Mouse (Mus musculus) MEL (cell line): ENCODE measurements around the gene Aff3. TPM values are rescaled to one million over a fixed set of nuclear protein-coding genes. Genes with fewer than 3 reads are reported as not detected.

Experiments
- DNase-seq: peaks from one replicate; pipeline ENCODE4 v3.0.0; 2011; ENCODE audit warnings: low read depth, low spot score
- H3K27ac ChIP-seq: 2 replicates; pipeline ENCODE4 v1.5.1; 2012; ENCODE audit warnings: low read depth, mild to moderate bottlenecking, control low read depth, low read length, moderate library complexity; ENCODE audit not compliant: control insufficient read depth
- H3K27me3 ChIP-seq, 2 experiments: fragments of 150-350 bp in 1 of 2; sonication (generic) in 1 of 2; 2 replicates each; pipeline ENCODE4 v1.6.1; 2012; ENCODE audit warnings: low read length in 2 of 2, mild to moderate bottlenecking in 2 of 2, improper control_type of control experiment in 1 of 2, moderate library complexity in 1 of 2; ENCODE audit not compliant: insufficient read depth in 2 of 2, control insufficient read depth in 1 of 2
- H3K36me3 ChIP-seq, 2 experiments: 2 replicates each; pipeline ENCODE4 v1.6.1; 2012 to 2014; ENCODE audit warnings: low read length in 2 of 2, improper control_type of control experiment in 1 of 2, inconsistent platforms in 1 of 2, mild to moderate bottlenecking in 1 of 2; ENCODE audit not compliant: insufficient read depth in 2 of 2, control insufficient read depth in 1 of 2
- H3K4me1 ChIP-seq, 2 experiments: fragments of 150-350 bp in 1 of 2; sonication (generic) in 1 of 2; 2 replicates each; pipeline ENCODE4 v1.6.1; 2012; ENCODE audit warnings: low read length in 2 of 2, improper control_type of control experiment in 1 of 2, mild to moderate bottlenecking in 1 of 2; ENCODE audit not compliant: insufficient read depth in 2 of 2, control insufficient read depth in 1 of 2
- H3K4me3 ChIP-seq, 2 experiments: fragments of 150-350 bp in 1 of 2; sonication (generic) in 1 of 2; 2 replicates each; pipeline ENCODE4 v1.5.1; 2012; ENCODE audit warnings: low read depth in 2 of 2, low read length in 2 of 2, mild to moderate bottlenecking in 2 of 2, moderate library complexity in 2 of 2, control low read depth in 1 of 2, improper control_type of control experiment in 1 of 2; ENCODE audit not compliant: control insufficient read depth in 1 of 2, insufficient read depth in 1 of 2
- H3K79me2 ChIP-seq: 2 replicates; pipeline ENCODE4 v1.6.1; 2012; ENCODE audit warnings: mild to moderate bottlenecking, low read length, moderate library complexity; ENCODE audit not compliant: control insufficient read depth, poor library complexity, insufficient read depth
- H3K9ac ChIP-seq: 2 replicates; pipeline ENCODE4 v1.6.1; 2012; ENCODE audit warnings: low read depth, mild to moderate bottlenecking, control low read depth, low read length, moderate library complexity; ENCODE audit not compliant: control insufficient read depth, poor library complexity, severe bottlenecking
- H3K9me3 ChIP-seq: fragments of 150-350 bp; sonication (generic); replicated peaks from 2 replicates; pipeline ENCODE4 v1.6.1; 2012; ENCODE audit warnings: mild to moderate bottlenecking, low read length, improper control_type of control experiment, moderate library complexity; ENCODE audit not compliant: insufficient read depth
- BHLHE40 ChIP-seq: IDR thresholded peaks from 2 replicates; pipeline ENCODE4 v1.6.1; 2012; ENCODE audit warnings: low read depth, mild to moderate bottlenecking, inconsistent platforms, low read length, improper control_type of control experiment, borderline replicate concordance
- CHD1 ChIP-seq: IDR thresholded peaks from 2 replicates; pipeline ENCODE4 v1.6.1; 2012; ENCODE audit warnings: low read depth, mild to moderate bottlenecking, inconsistent platforms, low read length, improper control_type of control experiment
- CHD2 ChIP-seq: IDR thresholded peaks from 2 replicates; pipeline ENCODE4 v1.6.1; 2011; ENCODE audit warnings: low read length, improper control_type of control experiment
- CTCF ChIP-seq, 3 experiments: IDR thresholded peaks in 2 of 3; conservative IDR thresholded peaks in 1 of 3; 2 replicates each; pipeline ENCODE4 v1.5.1; 2011 to 2012; ENCODE audit warnings: low read length in 3 of 3, low read depth in 2 of 3, mild to moderate bottlenecking in 2 of 3, improper control_type of control experiment in 1 of 3, inconsistent platforms in 1 of 3, mixed read lengths in 1 of 3, moderate library complexity in 1 of 3; ENCODE audit not compliant: control insufficient read depth in 1 of 3, insufficient read depth in 1 of 3, poor library complexity in 1 of 3, severe bottlenecking in 1 of 3
- E2F4 ChIP-seq: IDR thresholded peaks from 2 replicates; pipeline ENCODE4 v1.6.1; 2011; ENCODE audit warnings: low read depth, low read length, improper control_type of control experiment, borderline replicate concordance
- ELF1 ChIP-seq: IDR thresholded peaks from 2 replicates; pipeline ENCODE4 v1.6.1; 2014; ENCODE audit warnings: low read depth, mild to moderate bottlenecking, inconsistent platforms, low read length, improper control_type of control experiment, moderate library complexity
- EP300 ChIP-seq, 2 experiments: IDR thresholded peaks; 2 replicates each; pipeline ENCODE4 v1.6.1; 2011; ENCODE audit warnings: improper control_type of control experiment in 2 of 2, low read length in 2 of 2, low read depth in 1 of 2, mild to moderate bottlenecking in 1 of 2
- ETS1 ChIP-seq: IDR thresholded peaks from 2 replicates; pipeline ENCODE4 v1.6.1; 2012; ENCODE audit warnings: low read depth, mild to moderate bottlenecking, inconsistent platforms, low read length, improper control_type of control experiment, moderate library complexity
- GABPA ChIP-seq: IDR thresholded peaks from 2 replicates; pipeline ENCODE4 v1.6.1; 2012; ENCODE audit warnings: low read depth, mild to moderate bottlenecking, inconsistent platforms, low read length, improper control_type of control experiment, moderate library complexity
- GATA1 ChIP-seq: IDR thresholded peaks from 2 replicates; pipeline ENCODE4 v1.6.1; 2011; ENCODE audit warnings: low read depth, low read length, improper control_type of control experiment
- HCFC1 ChIP-seq: IDR thresholded peaks from 2 replicates; pipeline ENCODE4 v1.6.1; 2012; ENCODE audit warnings: low read depth, mild to moderate bottlenecking, inconsistent platforms, low read length, improper control_type of control experiment, moderate library complexity
- JUND ChIP-seq: IDR thresholded peaks from 2 replicates; pipeline ENCODE4 v1.6.1; 2011; ENCODE audit warnings: low read depth, mild to moderate bottlenecking, improper control_type of control experiment, low read length
- KAT2A ChIP-seq: conservative IDR thresholded peaks from 2 replicates; pipeline ENCODE4 v1.6.1; 2012; ENCODE audit warnings: low read depth, low read length, improper control_type of control experiment, inconsistent platforms
- MAFK ChIP-seq: IDR thresholded peaks from 2 replicates; pipeline ENCODE4 v1.6.1; 2011; ENCODE audit warnings: low read depth, mild to moderate bottlenecking, low read length, improper control_type of control experiment, borderline replicate concordance
- MAX ChIP-seq: IDR thresholded peaks from 2 replicates; pipeline ENCODE4 v1.6.1; 2011; ENCODE audit warnings: low read length, improper control_type of control experiment
- MAZ ChIP-seq: IDR thresholded peaks from 2 replicates; pipeline ENCODE4 v1.6.1; 2012; ENCODE audit warnings: low read depth, mild to moderate bottlenecking, inconsistent platforms, low read length, improper control_type of control experiment
- MEF2A ChIP-seq: IDR thresholded peaks from 2 replicates; pipeline ENCODE4 v1.6.1; 2014; ENCODE audit warnings: low read depth, mild to moderate bottlenecking, inconsistent platforms, low read length, improper control_type of control experiment; ENCODE audit not compliant: poor library complexity, insufficient replicate concordance, severe bottlenecking; ENCODE audit errors: extremely low read depth
- MXI1 ChIP-seq: IDR thresholded peaks from 2 replicates; pipeline ENCODE4 v1.6.1; 2011; ENCODE audit warnings: mild to moderate bottlenecking, low read depth, low read length, improper control_type of control experiment
- MYC ChIP-seq: IDR thresholded peaks from 2 replicates; pipeline ENCODE4 v1.6.1; 2011; ENCODE audit warnings: low read depth, mild to moderate bottlenecking, low read length, improper control_type of control experiment, moderate library complexity
- NELFE ChIP-seq: IDR thresholded peaks from 2 replicates; pipeline ENCODE4 v1.6.1; 2011; ENCODE audit warnings: low read depth, low read length, improper control_type of control experiment
- POLR2A ChIP-seq, 2 experiments: IDR thresholded peaks; 2 replicates each; pipeline ENCODE4 v1.6.1; 2011 to 2012; ENCODE audit warnings: low read length in 2 of 2, mild to moderate bottlenecking in 2 of 2, control low read depth in 1 of 2, improper control_type of control experiment in 1 of 2, low read depth in 1 of 2, moderate library complexity in 1 of 2; ENCODE audit not compliant: control insufficient read depth in 1 of 2, insufficient read depth in 1 of 2, poor library complexity in 1 of 2
- POLR2AphosphoS2 ChIP-seq: IDR thresholded peaks from 2 replicates; pipeline ENCODE4 v1.6.1; 2011; ENCODE audit warnings: low read length, improper control_type of control experiment
- POLR2AphosphoS5 ChIP-seq: IDR thresholded peaks from 2 replicates; pipeline ENCODE4 v1.6.1; 2012; ENCODE audit warnings: low read depth, borderline replicate concordance, mild to moderate bottlenecking, inconsistent platforms, low read length, moderate library complexity, mixed read lengths
- RAD21 ChIP-seq: IDR thresholded peaks from 2 replicates; pipeline ENCODE4 v1.6.1; 2011; ENCODE audit warnings: mild to moderate bottlenecking, low read depth, low read length, improper control_type of control experiment
- RCOR1 ChIP-seq: IDR thresholded peaks from 2 replicates; pipeline ENCODE4 v1.6.1; 2012; ENCODE audit warnings: low read depth, mild to moderate bottlenecking, inconsistent platforms, low read length, improper control_type of control experiment
- SIN3A ChIP-seq: IDR thresholded peaks from 2 replicates; pipeline ENCODE4 v1.6.1; 2012; ENCODE audit warnings: low read length, improper control_type of control experiment, inconsistent platforms
- SMC3 ChIP-seq: IDR thresholded peaks from 2 replicates; pipeline ENCODE4 v1.6.1; 2011; ENCODE audit warnings: low read depth, low read length, improper control_type of control experiment
- TAL1 ChIP-seq: IDR thresholded peaks from 2 replicates; pipeline ENCODE4 v1.6.1; 2012; ENCODE audit warnings: mild to moderate bottlenecking, inconsistent platforms, low read length, moderate library complexity, mixed read lengths
- TBP ChIP-seq: IDR thresholded peaks from 2 replicates; pipeline ENCODE4 v1.8.0; 2011; ENCODE audit warnings: low read depth, low read length, improper control_type of control experiment
- TCF12 ChIP-seq: IDR thresholded peaks from 2 replicates; pipeline ENCODE4 v1.6.1; 2014; ENCODE audit warnings: low read depth, mild to moderate bottlenecking, inconsistent platforms, low read length, improper control_type of control experiment, moderate library complexity
- UBTF ChIP-seq: IDR thresholded peaks from 2 replicates; pipeline ENCODE4 v1.6.1; 2012; ENCODE audit warnings: low read depth, mild to moderate bottlenecking, inconsistent platforms, low read length, improper control_type of control experiment, moderate library complexity, borderline replicate concordance; ENCODE audit not compliant: insufficient read depth
- USF1 ChIP-seq: IDR thresholded peaks from 2 replicates; pipeline ENCODE4 v1.6.1; 2014; ENCODE audit warnings: low read depth, mild to moderate bottlenecking, inconsistent platforms, low read length, improper control_type of control experiment, moderate library complexity
- USF2 ChIP-seq, 2 experiments: IDR thresholded peaks; 2 replicates each; pipeline ENCODE4 v1.6.1; 2011 to 2012; ENCODE audit warnings: improper control_type of control experiment in 2 of 2, low read length in 2 of 2, borderline replicate concordance in 1 of 2, inconsistent platforms in 1 of 2, low read depth in 1 of 2, mild to moderate bottlenecking in 1 of 2; ENCODE audit not compliant: insufficient read depth in 1 of 2
- ZC3H11A ChIP-seq: IDR thresholded peaks from 2 replicates; pipeline ENCODE4 v1.6.1; 2012; ENCODE audit warnings: low read depth, mild to moderate bottlenecking, inconsistent platforms, low read length, improper control_type of control experiment
- ZKSCAN1 ChIP-seq: IDR thresholded peaks from 2 replicates; pipeline ENCODE4 v1.6.1; 2012; ENCODE audit warnings: low read depth, mild to moderate bottlenecking, inconsistent platforms, low read length, improper control_type of control experiment, moderate library complexity
- ZMIZ1 ChIP-seq: IDR thresholded peaks from 2 replicates; pipeline ENCODE4 v1.6.1; 2012; ENCODE audit warnings: low read depth, mild to moderate bottlenecking, inconsistent platforms, low read length, improper control_type of control experiment, moderate library complexity
- ZNF384 ChIP-seq: IDR thresholded peaks from 2 replicates; pipeline ENCODE4 v1.6.1; 2012; ENCODE audit warnings: low read depth, mild to moderate bottlenecking, inconsistent platforms, low read length, improper control_type of control experiment
- polyA plus RNA-seq, 2 experiments: library from polyadenylated mRNA; stranded (reverse) in 1 of 2; unstranded in 1 of 2; fragments of >175 nt in 1 of 2; fragments of >200 nt in 1 of 2; gene quantifications; 2 replicates each; pipeline versions ENCODE4 v1.2.1 to v1.2.4; 2012; ENCODE audit warnings: low replicate concordance in 2 of 2, low read depth in 1 of 2; ENCODE audit not compliant: insufficient read length in 2 of 2, insufficient read depth in 1 of 2, missing spikeins in 1 of 2
- total RNA-seq: library from RNA; depleted of rRNA; stranded (reverse); fragments of 300-350 nt; gene quantifications from 2 replicates; pipeline ENCODE4 v1.2.3, GENCODE M21; 2012

The Aff3 gene
- total and polyA plus RNA-seq, 3 experiments: 18.5 to 41.1 (median 25.4) TPM

DNA sequence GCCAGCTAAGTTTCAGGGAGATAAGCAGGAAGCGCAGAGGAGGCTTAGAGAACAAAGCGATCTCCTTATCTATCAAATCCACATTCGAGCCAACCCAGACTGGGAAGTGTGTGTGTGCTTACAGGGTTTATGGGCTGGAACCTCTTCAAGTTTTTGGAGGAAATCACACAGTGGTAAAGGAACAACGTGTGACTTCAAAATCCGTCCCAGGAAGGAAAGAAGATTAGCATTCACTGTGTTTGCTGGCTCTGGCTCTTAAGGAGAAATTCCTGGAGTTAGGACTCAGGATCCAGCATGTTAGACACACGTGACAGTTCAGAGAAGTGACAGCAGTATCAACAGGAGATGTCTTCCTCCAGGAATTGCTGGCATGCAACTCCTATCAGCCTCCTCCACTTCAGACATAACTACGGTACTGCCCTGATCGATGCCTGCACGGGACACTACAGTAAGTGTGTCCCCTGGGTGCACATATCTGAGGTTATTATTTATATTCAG lies 186.5 kb downstream of the Aff3 start:
- peaks cover 0 to 26% of the 10 kb centered on the region in 2 experiments; a peak in 2 of 4 replicates for H3K36me3 ChIP-seq
- no peaks in the 10 kb centered on the region for H3K79me2 ChIP-seq
- peaks cover 2 to 32% of the 10 kb centered on the region in 2 experiments for H3K4me1 ChIP-seq
- peak; percentile 84 for DNase-seq
- H3K9me3 ChIP-seq: no peaks in the 10 kb centered on the region
- H3K4me3 ChIP-seq: no peak overlapping the region
- peak overlapping the region; percentile 5; the same call in 1 of the 2 replicates for H3K27ac ChIP-seq
- no peaks in the 10 kb centered on the region for H3K27me3 ChIP-seq
- no peak overlapping the region for H3K9ac ChIP-seq
- TF ChIP-seq ZKSCAN1: no peak
- no peak for TF ChIP-seq GABPA
- no peak for TF ChIP-seq MEF2A
- no peak for TF ChIP-seq NELFE
- TF ChIP-seq ZNF384: no peak
- no peak for TF ChIP-seq MXI1
- TF ChIP-seq ETS1: peak; percentile 30
- 0 out of 2 replicates have a peak, but pooled peaks have one; percentile 15 for TF ChIP-seq SMC3
- TF ChIP-seq JUND: no peak
- no peak for TF ChIP-seq RAD21
- TF ChIP-seq SIN3A: 0 out of 2 replicates have a peak, but pooled peaks have one; percentile 20
- no peak for TF ChIP-seq ZMIZ1
- no peak for TF ChIP-seq HCFC1
- TF ChIP-seq POLR2AphosphoS2: no peak
- TF ChIP-seq KAT2A: no peak
- no peak for TF ChIP-seq CHD1
- TF ChIP-seq MYC: peak; percentile 67
- TF ChIP-seq TAL1: peak; percentile 87
- TF ChIP-seq CTCF (IDR thresholded peaks at IDR 0.05 in 2 of 3, conservative IDR thresholded peaks at IDR 0.05 in 1 of 3; ENCODE audit: control insufficient read depth in 1 of 3, insufficient read depth in 1 of 3, low read depth in 2 of 3, low read length in 3 of 3, poor library complexity in 1 of 3, severe bottlenecking in 1 of 3): no peak
- no peak for TF ChIP-seq MAFK
- TF ChIP-seq USF2 (IDR thresholded peaks at IDR 0.05; ENCODE audit: borderline replicate concordance in 1 of 2, insufficient read depth in 1 of 2, low read depth in 1 of 2, low read length in 2 of 2): no peak
- TF ChIP-seq ELF1: peak; percentile 58; the same call in 1 of the 2 replicates
- no peak for TF ChIP-seq ZC3H11A
- no peak for TF ChIP-seq MAX
- no peak for TF ChIP-seq POLR2A (IDR thresholded peaks at IDR 0.05; ENCODE audit: control insufficient read depth in 1 of 2, insufficient read depth in 1 of 2, low read depth in 1 of 2, low read length in 2 of 2, poor library complexity in 1 of 2)
- TF ChIP-seq TCF12: peak; percentile 86
- TF ChIP-seq TBP: no peak
- peak; percentile 47; the same call in 1 of the 2 replicates for TF ChIP-seq BHLHE40
- TF ChIP-seq USF1: no peak
- TF ChIP-seq GATA1: peak; percentile 88
- TF ChIP-seq MAZ: no peak
- TF ChIP-seq E2F4: no peak
- TF ChIP-seq UBTF: no peak
- peak; percentile 81 for TF ChIP-seq RCOR1
- no peak for TF ChIP-seq CHD2
- TF ChIP-seq POLR2AphosphoS5: no peak
- peak; percentile 82 to 85 for TF ChIP-seq EP300 (IDR thresholded peaks at IDR 0.05; ENCODE audit: low read depth in 1 of 2, low read length in 2 of 2)
